Mouse (Mus musculus): ENCODE measurements around the gene Erf. TPM values are rescaled to one million over a fixed set of nuclear protein-coding genes. Genes with fewer than 3 reads are reported as not detected.

The Erf gene
- 10 to 100 TPM; 37.1 to 40.3 TPM for polyA plus RNA-seq (2012; fragmentation: generic; extraction: Trizol)

GRCm38 (mm10) chr7:25250141-25250972 is at the start of gene Erf:
Gene Erf, minus strand, starts transcription at chr7:25250761.

GRCm38 (mm10) chr7:25297454-25298325 is 47.1 kb upstream of the Erf start, which contains the start of gene Pafah1b3:
Gene Pafah1b3, minus strand, starts transcription at chr7:25297986.

GRCm38 (mm10) chr7:25267301-25267750 is 16.8 kb upstream of the Erf start, which contains the start of gene Cic:
Gene Cic, plus strand, starts transcription at chr7:25267704.

GRCm38 (mm10) chr7:25237249-25238014 is 13.1 kb downstream of the Erf start, which contains the start of gene Gsk3a:
Gene Gsk3a, minus strand, starts transcription at chr7:25237851.

GRCm38 (mm10) chr7:25221102-25221883 is 29.3 kb downstream of the Erf start, which contains the start of gene Zfp526:
Gene Zfp526, plus strand, starts transcription at chr7:25221425.

GRCm38 (mm10) chr7:25220457-25221101 is 30.0 kb downstream of the Erf start, which contains the start of gene Dedd2:
Gene Dedd2, minus strand, starts transcription at chr7:25220615.

Other genes starting within 250 kb of the Erf start
- under 1 TPM; 0.05 to 0.30 TPM for gene Atp1a3, start 244.8 kb downstream of the Erf start, polyA plus RNA-seq (2012; fragmentation: generic; extraction: Trizol)
- gene Grik5, start 178.4 kb downstream of the Erf start, polyA plus RNA-seq (2012; fragmentation: generic; extraction: Trizol), result 1 to 10 TPM in 1 of 2 experiments, under 1 TPM in 1; 0.13 to 2.8 TPM
- 10 to 100 TPM in 1 of 2 experiments, 1 to 10 TPM in 1; 8.7 to 17.3 TPM for gene Zfp574, start 178.2 kb downstream of the Erf start, polyA plus RNA-seq (2012; fragmentation: generic; extraction: Trizol)
- under 1 TPM; under 0.01 to 0.04 TPM for gene Pou2f2, start 71.0 kb downstream of the Erf start, polyA plus RNA-seq (2012; fragmentation: generic; extraction: Trizol)
- gene Dedd2, start 30.1 kb downstream of the Erf start, polyA plus RNA-seq (2012; fragmentation: generic; extraction: Trizol), result 1 to 10 TPM; 4.6 to 8.1 TPM
- gene Zfp526, start 29.3 kb downstream of the Erf start, polyA plus RNA-seq (2012; fragmentation: generic; extraction: Trizol), result 1 to 10 TPM; 2.5 to 6.9 TPM
- gene Gsk3a, start 12.9 kb downstream of the Erf start, polyA plus RNA-seq (2012; fragmentation: generic; extraction: Trizol), result 10 to 100 TPM; 64.5 to 68.5 TPM
- gene Cic, start 16.9 kb upstream of the Erf start, polyA plus RNA-seq (2012; fragmentation: generic; extraction: Trizol), result 100 to 1,000 TPM; 105 to 123 TPM
- 100 to 1,000 TPM; 137 to 139 TPM for gene Pafah1b3, start 47.2 kb upstream of the Erf start, polyA plus RNA-seq (2012; fragmentation: generic; extraction: Trizol)
- gene Prr19, start 50.6 kb upstream of the Erf start, polyA plus RNA-seq (2012; fragmentation: generic; extraction: Trizol), result under 1 TPM; 0.02 to 0.17 TPM
- gene Tmem145, start 55.3 kb upstream of the Erf start, polyA plus RNA-seq (2012; fragmentation: generic; extraction: Trizol), result not detected
- 10 to 100 TPM; 17.7 to 66.3 TPM for gene Megf8, start 66.4 kb upstream of the Erf start, polyA plus RNA-seq (2012; fragmentation: generic; extraction: Trizol)
- under 1 TPM; 0.15 to 0.51 TPM for gene Cnfn, start 119.0 kb upstream of the Erf start, polyA plus RNA-seq (2012; fragmentation: generic; extraction: Trizol)
- 10 to 100 TPM in 1 of 2 experiments, 1 to 10 TPM in 1; 4.6 to 19.9 TPM for gene Lipe, start 147.9 kb upstream of the Erf start, polyA plus RNA-seq (2012; fragmentation: generic; extraction: Trizol)
- gene Cxcl17, start 162.1 kb upstream of the Erf start, polyA plus RNA-seq (2012; fragmentation: generic; extraction: Trizol), result under 1 TPM; 0.07 to 0.45 TPM
- gene Ceacam1, start 226.8 kb upstream of the Erf start, polyA plus RNA-seq (2012; fragmentation: generic; extraction: Trizol), result under 1 TPM; 0.08 to 0.61 TPM

Measured in C3H10T1/2 (cell line).